Mouse (Mus musculus): ENCODE results near the gene Mup4. TPM values are rescaled to one million over a fixed set of nuclear protein-coding genes. Genes with fewer than 3 reads are reported as not detected.

The Mup4 gene
- total and polyA plus RNA-seq, 3 experiments, result not detected

DNA sequence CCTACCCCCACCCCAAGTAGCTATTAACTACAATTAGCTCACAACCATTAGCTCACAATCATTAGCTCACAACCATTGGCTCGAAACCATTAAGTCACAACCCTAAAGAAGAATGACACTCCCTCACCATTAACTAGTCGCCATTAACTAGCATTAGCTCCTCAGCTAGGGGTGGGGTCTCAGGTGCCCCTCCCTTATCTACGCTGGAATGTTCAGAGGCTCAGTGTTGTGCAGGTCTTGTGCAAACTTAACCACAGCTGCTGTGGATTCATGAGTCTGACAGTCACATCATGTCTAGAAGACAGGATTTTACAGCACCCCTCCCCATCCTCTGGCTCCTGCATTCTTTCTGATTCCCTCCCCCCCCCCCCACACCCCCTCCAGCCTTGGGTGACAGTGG is 32.8 kb downstream of the Mup4 start:
- DNase-seq (ENCODE audit: low spot score) (no peak), ATAC-seq (ENCODE audit: extremely low read depth, insufficient number of reproducible peaks, low FRiP score, poor library complexity, severe bottlenecking) (no peak)
- Histone ChIP-seq H3K27me3 (ENCODE audit: insufficient read depth, low read length) (peaks cover 20% of the 10 kb centered on the region), H3K36me3 (replicated peaks) (no peaks in the 10 kb centered on the region), H3K4me1 (ENCODE audit: insufficient read depth, low read depth, low read length) (no peaks in the 10 kb centered on the region), H3K9me3 (replicated peaks) (no peaks in the 10 kb centered on the region), H3K4me3 (ENCODE audit: low read depth, low read length) (no peak overlapping the region)
- TF ChIP-seq CTCF (IDR thresholded peaks at IDR 0.05; ENCODE audit: low read depth, low read length) (no peak), TAL1 (conservative IDR thresholded peaks at IDR 0.05; ENCODE audit: low read depth, low read length) (no peak), GATA1 (IDR thresholded peaks at IDR 0.05; ENCODE audit: borderline replicate concordance, low read length) (no peak), POLR2AphosphoS5 (IDR thresholded peaks at IDR 0.05; ENCODE audit: insufficient replicate concordance, low read depth, low read length) (no peak), GATA2 (IDR thresholded peaks at IDR 0.05; ENCODE audit: borderline replicate concordance, low read depth, low read length) (no peak)

DNA sequence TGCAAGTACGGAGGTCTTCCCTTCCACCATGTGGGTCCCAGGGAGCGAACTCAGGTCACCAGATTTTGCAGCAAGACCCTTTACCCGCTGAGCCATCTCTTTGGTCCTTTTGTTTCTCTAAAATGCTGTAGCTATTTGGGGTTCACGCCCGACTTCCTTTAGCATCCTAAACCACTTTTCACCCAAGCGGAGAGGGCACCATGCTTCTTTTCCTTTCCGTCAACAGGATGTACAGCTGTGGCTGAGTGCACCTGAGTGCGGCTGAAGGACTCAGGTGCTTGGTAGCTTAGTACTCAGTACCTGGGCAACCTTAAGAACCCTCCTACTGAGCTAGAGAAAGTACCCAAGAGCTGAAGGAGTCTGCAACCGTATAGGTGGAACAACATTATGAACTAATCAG is 35.4 kb downstream of the Mup4 start:
- Histone ChIP-seq H3K27me3 (ENCODE audit: insufficient read depth, low read length) (peaks cover 17% of the 10 kb centered on the region), H3K4me1 (ENCODE audit: insufficient read depth, low read depth, low read length) (no peaks in the 10 kb centered on the region), H3K36me3 (replicated peaks) (no peaks in the 10 kb centered on the region), H3K9me3 (replicated peaks) (no peaks in the 10 kb centered on the region), H3K4me3 (ENCODE audit: low read depth, low read length) (no peak overlapping the region)
- ATAC-seq (ENCODE audit: extremely low read depth, insufficient number of reproducible peaks, low FRiP score, poor library complexity, severe bottlenecking) (no peak), DNase-seq (ENCODE audit: low spot score) (no peak)
- no peak for TF ChIP-seq POLR2AphosphoS5 (IDR thresholded peaks at IDR 0.05; ENCODE audit: insufficient replicate concordance, low read depth, low read length)

DNA sequence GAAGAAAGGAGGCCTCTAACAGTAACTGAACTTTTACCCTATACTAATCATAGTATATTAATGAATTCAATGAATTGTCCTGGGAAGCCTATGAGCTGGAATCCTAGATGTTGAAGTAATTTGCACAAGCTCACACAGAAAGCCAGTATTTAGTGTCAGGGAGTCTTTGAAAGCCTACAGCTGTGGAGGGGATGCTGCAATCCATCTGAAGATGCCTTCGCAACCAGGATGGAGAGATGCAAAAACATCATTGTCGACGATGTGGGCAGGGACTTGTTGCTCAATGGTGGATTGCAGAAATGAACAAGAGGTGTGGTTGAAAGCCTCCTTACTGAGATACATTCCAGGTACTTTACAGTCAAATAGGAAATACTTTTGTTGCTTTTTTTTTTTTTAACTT is 42.5 kb downstream of the Mup4 start:
- no peak for TF ChIP-seq GATA2 (IDR thresholded peaks at IDR 0.05; ENCODE audit: borderline replicate concordance, low read depth, low read length)
- no peak for TF ChIP-seq POLR2AphosphoS5 (IDR thresholded peaks at IDR 0.05; ENCODE audit: insufficient replicate concordance, low read depth, low read length)
- TF ChIP-seq TAL1 (conservative IDR thresholded peaks at IDR 0.05; ENCODE audit: low read depth, low read length), result no peak
- no peak for TF ChIP-seq CTCF (IDR thresholded peaks at IDR 0.05; ENCODE audit: low read depth, low read length)
- no peak for TF ChIP-seq GATA1 (IDR thresholded peaks at IDR 0.05; ENCODE audit: borderline replicate concordance, low read length)

DNA sequence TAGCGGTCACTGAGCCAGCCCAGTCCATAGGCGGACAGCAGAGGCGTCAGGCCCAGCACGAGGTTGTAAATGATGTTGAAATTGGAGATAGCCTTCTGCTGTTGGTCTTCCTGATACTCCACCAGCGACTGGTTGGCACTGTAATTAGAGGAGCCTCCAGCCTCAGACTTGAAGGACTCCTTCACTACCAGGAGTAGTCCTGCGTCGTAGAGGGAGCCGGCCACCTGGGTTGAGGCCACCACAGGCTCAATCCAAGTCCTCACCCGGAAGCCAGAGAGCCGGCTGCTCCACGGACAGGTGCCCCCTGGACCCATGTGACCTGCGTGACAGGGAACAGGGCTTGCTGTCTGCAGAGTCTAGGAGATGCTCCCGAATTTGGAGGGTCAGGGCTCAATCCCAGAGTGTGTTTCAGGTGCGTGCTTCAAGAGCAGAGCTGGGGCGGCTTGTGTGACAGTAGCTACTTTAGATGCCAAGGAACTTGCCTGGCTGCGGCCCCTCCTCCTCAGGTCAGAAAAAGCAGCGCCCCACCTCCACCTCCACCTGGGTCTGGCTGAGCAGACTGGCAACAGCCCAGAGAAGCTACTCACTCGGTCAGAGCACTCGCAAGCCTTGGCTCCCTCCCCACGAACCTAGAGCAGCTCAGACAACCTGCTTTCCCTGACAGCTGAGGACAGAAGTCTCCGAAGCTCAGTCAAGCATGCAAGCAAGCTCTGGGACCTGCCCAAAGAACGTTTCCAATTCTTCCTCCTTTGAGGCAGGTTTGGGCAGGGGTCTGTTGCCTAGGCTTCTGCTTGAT is 45.7 kb downstream of the Mup4 start, which contains the start of gene Slc46a2:
Gene Slc46a2 (minus strand): TSS at position 449 of the 796 bp plus-strand sequence.
- Histone ChIP-seq H3K4me1 (ENCODE audit: insufficient read depth, low read depth, low read length) (no peaks in the 10 kb centered on the region), H3K9me3 (replicated peaks) (no peaks in the 10 kb centered on the region), H3K36me3 (replicated peaks) (no peaks in the 10 kb centered on the region), H3K4me3 (ENCODE audit: low read depth, low read length) (no peak within 1 kb of the TSS), H3K27me3 (ENCODE audit: insufficient read depth, low read length) (peaks cover 9% of the 10 kb centered on the region; the same call in 1 of the 2 replicates)
- ATAC-seq (ENCODE audit: extremely low read depth, insufficient number of reproducible peaks, low FRiP score, poor library complexity, severe bottlenecking), result no peak
- no peak for DNase-seq (ENCODE audit: low spot score)
- TF ChIP-seq GATA1 (IDR thresholded peaks at IDR 0.05; ENCODE audit: borderline replicate concordance, low read length), result no peak
- no peak for TF ChIP-seq POLR2AphosphoS5 (IDR thresholded peaks at IDR 0.05; ENCODE audit: insufficient replicate concordance, low read depth, low read length)
- no peak for TF ChIP-seq CTCF (IDR thresholded peaks at IDR 0.05; ENCODE audit: low read depth, low read length)
- TF ChIP-seq GATA2 (IDR thresholded peaks at IDR 0.05; ENCODE audit: borderline replicate concordance, low read depth, low read length), result no peak
- TF ChIP-seq TAL1 (conservative IDR thresholded peaks at IDR 0.05; ENCODE audit: low read depth, low read length), result no peak

More for the DNA sequence above, 42.5 kb downstream of the Mup4 start:
- ATAC-seq (ENCODE audit: extremely low read depth, insufficient number of reproducible peaks, low FRiP score, poor library complexity, severe bottlenecking), result no peak
- DNase-seq (ENCODE audit: low spot score), result no peak
- H3K4me1 ChIP-seq (ENCODE audit: insufficient read depth, low read depth, low read length), result no peaks in the 10 kb centered on the region
- no peak overlapping the region for H3K4me3 ChIP-seq (ENCODE audit: low read depth, low read length)
- peaks cover 10% of the 10 kb centered on the region for H3K27me3 ChIP-seq (ENCODE audit: insufficient read depth, low read length)
- H3K36me3 ChIP-seq (replicated peaks), result no peaks in the 10 kb centered on the region
- H3K9me3 ChIP-seq (replicated peaks), result no peaks in the 10 kb centered on the region

DNA sequence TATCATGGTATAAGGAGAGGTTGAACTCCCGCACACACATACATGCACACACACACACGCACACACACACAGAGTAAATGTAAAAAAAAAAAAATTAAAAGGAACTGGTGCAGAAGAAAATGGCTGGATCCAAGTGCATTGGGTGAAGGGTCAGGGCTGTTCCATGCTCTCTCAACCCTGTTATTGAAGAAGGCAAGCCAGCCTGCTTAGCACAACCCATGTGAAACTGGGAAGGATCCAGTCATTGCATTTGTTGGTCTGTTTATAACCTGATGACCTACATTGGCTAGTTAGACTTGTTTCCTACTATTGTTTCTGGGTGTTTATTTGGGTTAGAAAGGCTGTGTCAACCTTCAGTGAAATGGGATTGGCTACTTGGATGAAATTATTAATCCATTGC is 51.7 kb downstream of the Mup4 start:
- TF ChIP-seq TAL1 (conservative IDR thresholded peaks at IDR 0.05; ENCODE audit: low read depth, low read length) (no peak), GATA2 (IDR thresholded peaks at IDR 0.05; ENCODE audit: borderline replicate concordance, low read depth, low read length) (no peak), GATA1 (IDR thresholded peaks at IDR 0.05; ENCODE audit: borderline replicate concordance, low read length) (no peak), POLR2AphosphoS5 (IDR thresholded peaks at IDR 0.05; ENCODE audit: insufficient replicate concordance, low read depth, low read length) (no peak), CTCF (IDR thresholded peaks at IDR 0.05; ENCODE audit: low read depth, low read length) (no peak)
- Histone ChIP-seq H3K4me3 (ENCODE audit: low read depth, low read length) (no peak overlapping the region), H3K36me3 (replicated peaks) (peaks cover under 1% of the 10 kb centered on the region), H3K4me1 (ENCODE audit: insufficient read depth, low read depth, low read length) (no peaks in the 10 kb centered on the region), H3K9me3 (replicated peaks) (no peaks in the 10 kb centered on the region), H3K27me3 (ENCODE audit: insufficient read depth, low read length) (peaks cover 14% of the 10 kb centered on the region; the same call in 1 of the 2 replicates)
- ATAC-seq (ENCODE audit: extremely low read depth, insufficient number of reproducible peaks, low FRiP score, poor library complexity, severe bottlenecking) (no peak), DNase-seq (ENCODE audit: low spot score) (no peak)

DNA sequence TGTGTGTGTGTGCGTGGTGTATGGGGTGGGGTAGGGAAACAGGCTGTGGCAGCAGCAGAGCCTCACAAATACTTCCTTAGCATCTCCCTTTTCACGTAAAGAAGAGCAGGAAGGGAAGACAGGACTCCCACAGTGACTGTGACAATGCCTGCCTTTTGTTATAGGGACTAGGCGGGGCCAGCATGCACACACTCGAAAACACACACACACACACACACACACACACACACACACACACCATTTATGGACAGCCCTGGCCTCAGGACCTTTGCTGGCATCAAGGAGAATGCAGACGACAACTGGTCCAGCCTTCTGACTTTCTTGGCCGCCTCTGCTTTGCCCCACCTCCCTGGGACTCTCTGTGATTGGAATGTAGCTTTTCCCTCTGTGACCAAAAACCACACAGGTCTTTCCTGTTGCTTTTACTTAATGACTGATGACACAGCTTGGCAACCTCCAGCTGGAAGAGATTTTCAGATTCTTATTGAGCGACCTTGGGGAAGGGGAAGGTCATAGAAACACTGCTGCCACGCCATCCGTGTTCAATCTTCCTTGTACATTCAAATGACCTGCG is 52.8 kb downstream of the Mup4 start:
- peaks cover 3% of the 10 kb centered on the region for H3K36me3 ChIP-seq (replicated peaks)
- peaks cover 16% of the 10 kb centered on the region; the same call in 1 of the 2 replicates for H3K27me3 ChIP-seq (ENCODE audit: insufficient read depth, low read length)
- ATAC-seq (ENCODE audit: extremely low read depth, insufficient number of reproducible peaks, low FRiP score, poor library complexity, severe bottlenecking), result no peak
- no peak for DNase-seq (ENCODE audit: low spot score)
- no peak overlapping the region for H3K4me3 ChIP-seq (ENCODE audit: low read depth, low read length)
- no peaks in the 10 kb centered on the region for H3K9me3 ChIP-seq (replicated peaks)
- no peaks in the 10 kb centered on the region for H3K4me1 ChIP-seq (ENCODE audit: insufficient read depth, low read depth, low read length)
- no peak for TF ChIP-seq POLR2AphosphoS5 (IDR thresholded peaks at IDR 0.05; ENCODE audit: insufficient replicate concordance, low read depth, low read length)
- no peak for TF ChIP-seq CTCF (IDR thresholded peaks at IDR 0.05; ENCODE audit: low read depth, low read length)
- no peak for TF ChIP-seq GATA1 (IDR thresholded peaks at IDR 0.05; ENCODE audit: borderline replicate concordance, low read length)
- TF ChIP-seq TAL1 (conservative IDR thresholded peaks at IDR 0.05; ENCODE audit: low read depth, low read length), result no peak
- TF ChIP-seq GATA2 (IDR thresholded peaks at IDR 0.05; ENCODE audit: borderline replicate concordance, low read depth, low read length), result no peak

Data from G1E (cell line).